Mouse (Mus musculus): ENCODE results near the gene B3gnt7. TPM values are rescaled to one million over a fixed set of nuclear protein-coding genes. Genes with fewer than 3 reads are reported as not detected.

Gene B3gnt7
- polyA plus RNA-seq, 1 experiment from 2014 or later = 4.9 TPM

Small RNAs within 50 kb of the gene (microRNA-seq; reads per million reads assigned to microRNA genes)
- gene mmu-mir-3535 (ENCODE audit: borderline number of aligned reads) = 84.5 reads per million, percentile 50 among the genes with 10 or more reads in this experiment

Other genes with a start within 250 kb of the B3gnt7 start
- 159 and 174 TPM in 2 replicates for gene Psmd1, start 238.4 kb upstream of the B3gnt7 start, polyA plus RNA-seq (2014; fragmentation: Nextera tagmentation; extraction: Ambion mirVana)
- gene Htr2b, start 190.9 kb upstream of the B3gnt7 start, polyA plus RNA-seq (2014; fragmentation: Nextera tagmentation; extraction: Ambion mirVana) = 1.2 and 2.0 TPM in 2 replicates
- 0.51 TPM in 1 of 2 replicates, not detected in the other for gene Gm21972, start 169.2 kb upstream of the B3gnt7 start, polyA plus RNA-seq (2014; fragmentation: Nextera tagmentation; extraction: Ambion mirVana)
- gene Armc9, start 148.1 kb upstream of the B3gnt7 start, polyA plus RNA-seq (2014; fragmentation: Nextera tagmentation; extraction: Ambion mirVana) = 17.4 and 21.4 TPM in 2 replicates
- gene Ncl, start 56.6 kb downstream of the B3gnt7 start, polyA plus RNA-seq (2014; fragmentation: Nextera tagmentation; extraction: Ambion mirVana) = 285 and 297 TPM in 2 replicates
- gene Nmur1, start 123.4 kb downstream of the B3gnt7 start, polyA plus RNA-seq (2014; fragmentation: Nextera tagmentation; extraction: Ambion mirVana) = not detected in 2 replicates
- gene Tex44, start 123.5 kb downstream of the B3gnt7 start, polyA plus RNA-seq (2014; fragmentation: Nextera tagmentation; extraction: Ambion mirVana) = not detected in 2 replicates
- gene Ptma, start 223.9 kb downstream of the B3gnt7 start, polyA plus RNA-seq (2014; fragmentation: Nextera tagmentation; extraction: Ambion mirVana) = 1,814 and 2,055 TPM in 2 replicates